Mouse (Mus musculus): ENCODE data around the gene Cand2. TPM values are rescaled to one million over a fixed set of nuclear protein-coding genes. Genes with fewer than 3 reads are reported as not detected.
A peak's percentile ranks its signal among the peaks of the same experiment; 100 is the strongest.

Cand2 gene
- total RNA-seq, 1 experiment: 10.7 TPM

DNA sequence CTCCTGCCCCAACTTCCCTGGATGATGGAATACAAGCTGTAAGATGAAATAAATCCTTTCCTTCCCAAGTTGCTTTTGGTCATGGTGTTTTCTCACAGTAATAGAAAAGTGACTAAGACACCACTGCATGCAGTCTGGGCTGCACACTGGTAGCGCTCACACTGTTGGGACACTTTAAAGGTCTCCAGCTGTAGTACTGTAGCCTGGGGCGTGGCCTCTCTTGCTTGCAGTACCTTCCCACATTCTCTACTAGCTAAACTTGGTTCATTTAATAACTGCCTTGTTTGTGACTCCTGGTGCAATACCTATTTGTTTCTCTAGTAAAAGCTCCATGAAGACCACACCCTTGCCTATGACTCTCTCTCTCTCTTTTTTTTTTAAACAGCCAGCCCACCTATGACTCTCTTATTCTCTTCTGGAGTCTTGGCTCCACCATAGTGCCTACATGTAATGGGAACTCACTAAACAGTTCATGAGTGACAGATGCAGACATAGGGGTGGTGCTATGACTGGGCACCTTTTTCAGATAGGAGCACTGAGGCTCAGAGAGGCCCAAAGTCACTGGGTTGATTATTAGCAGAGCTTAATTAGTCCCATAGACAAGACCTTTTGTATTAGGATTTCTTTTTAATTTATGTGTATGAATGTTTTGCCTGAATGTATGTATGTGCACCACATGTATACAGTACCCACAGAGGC lies 58.0 kb downstream of the Cand2 start:
- no peak overlapping the region for H3K4me3 ChIP-seq (ENCODE audit: insufficient read depth in 1 of 2, low read depth in 1 of 2, low read length in 2 of 2, poor library complexity in 1 of 2, severe bottlenecking in 1 of 2)
- DNase-seq (ENCODE audit: low read depth, low spot score): no peak
- no peaks in the 10 kb centered on the region for H3K36me3 ChIP-seq (ENCODE audit: control insufficient read depth, insufficient read depth, low read length, poor library complexity, severe bottlenecking)
- TF ChIP-seq HCFC1 (IDR thresholded peaks at IDR 0.05; ENCODE audit: borderline replicate concordance, insufficient read depth, low read length) (no peak), ZC3H11A (IDR thresholded peaks at IDR 0.05; ENCODE audit: borderline replicate concordance, low read depth, low read length) (no peak), ZNF384 (IDR thresholded peaks at IDR 0.05; ENCODE audit: low read depth, low read length) (no peak), MAFK (IDR thresholded peaks at IDR 0.05; ENCODE audit: insufficient read depth, low read depth, low read length) (no peak), CHD2 (IDR thresholded peaks at IDR 0.05; ENCODE audit: low read depth, low read length) (no peak)
- H3K27ac ChIP-seq (ENCODE audit: insufficient read depth, low read depth, low read length, poor library complexity, severe bottlenecking): no peak overlapping the region
- H3K9ac ChIP-seq (ENCODE audit: insufficient read depth, low read depth, low read length, poor library complexity, severe bottlenecking): no peak overlapping the region
- H3K9me3 ChIP-seq (ENCODE audit: control insufficient read depth, insufficient read depth, low read depth, low read length): no peaks in the 10 kb centered on the region
- H3K4me1 ChIP-seq (ENCODE audit: control insufficient read depth in 2 of 2, insufficient read depth in 2 of 2, low read length in 2 of 2, poor library complexity in 1 of 2): peaks cover 0 to under 1% of the 10 kb centered on the region in 2 experiments; a peak in 1 of 4 replicates
- in situ Hi-C loops (cut with MboI; ENCODE audit: low sequenced_read_pairs in 2 of 2, unreplicated experiment in 2 of 2): no loop called here

- Histone ChIP-seq H3K36me3 (ENCODE audit: control insufficient read depth, insufficient read depth, low read length, poor library complexity, severe bottlenecking) (no peaks in the 10 kb centered on the region), H3K27ac (ENCODE audit: insufficient read depth, low read depth, low read length, poor library complexity, severe bottlenecking) (no peak overlapping the region), H3K9me3 (ENCODE audit: control insufficient read depth, insufficient read depth, low read depth, low read length) (no peaks in the 10 kb centered on the region), H3K4me1 (ENCODE audit: control insufficient read depth in 2 of 2, insufficient read depth in 2 of 2, low read length in 2 of 2, poor library complexity in 1 of 2) (peaks cover 0 to 7% of the 10 kb centered on the region in 2 experiments; a peak in 1 of 4 replicates), H3K9ac (ENCODE audit: insufficient read depth, low read depth, low read length, poor library complexity, severe bottlenecking) (no peak overlapping the region), H3K4me3 (ENCODE audit: insufficient read depth in 1 of 2, low read depth in 1 of 2, low read length in 2 of 2, poor library complexity in 1 of 2, severe bottlenecking in 1 of 2) (no peak overlapping the region)
- TF ChIP-seq CHD2 (IDR thresholded peaks at IDR 0.05; ENCODE audit: low read depth, low read length) (no peak), MAFK (IDR thresholded peaks at IDR 0.05; ENCODE audit: insufficient read depth, low read depth, low read length) (no peak), HCFC1 (IDR thresholded peaks at IDR 0.05; ENCODE audit: borderline replicate concordance, insufficient read depth, low read length) (no peak), ZNF384 (IDR thresholded peaks at IDR 0.05; ENCODE audit: low read depth, low read length) (no peak), ZC3H11A (IDR thresholded peaks at IDR 0.05; ENCODE audit: borderline replicate concordance, low read depth, low read length) (no peak)
- DNase-seq (ENCODE audit: low read depth, low spot score): no peak
- in situ Hi-C loops (cut with MboI; ENCODE audit: low sequenced_read_pairs in 2 of 2, unreplicated experiment in 2 of 2): no loop called here
These were observed 59.5 kb downstream of the Cand2 start for GRCm38 (mm10) chr6:115833861-115834260.

GRCm38 (mm10) chr6:115838161-115838597 lies 63.8 kb downstream of the Cand2 start, which contains the start of gene Efcab12:
TSS of gene Efcab12 (minus strand) at chr6:115838412.
- peak within 1 kb of the TSS; percentile 22; the same call in 1 of the 2 replicates for H3K9ac ChIP-seq (ENCODE audit: insufficient read depth, low read depth, low read length, poor library complexity, severe bottlenecking)
- no peaks in the 10 kb centered on the region for H3K9me3 ChIP-seq (ENCODE audit: control insufficient read depth, insufficient read depth, low read depth, low read length)
- peaks cover 0 to 7% of the 10 kb centered on the region in 2 experiments; a peak in 1 of 4 replicates for H3K4me1 ChIP-seq (ENCODE audit: control insufficient read depth in 2 of 2, insufficient read depth in 2 of 2, low read length in 2 of 2, poor library complexity in 1 of 2)
- TF ChIP-seq ZNF384 (IDR thresholded peaks at IDR 0.05; ENCODE audit: low read depth, low read length): no peak
- peak; percentile 9; the same call in 1 of the 2 replicates for TF ChIP-seq HCFC1 (IDR thresholded peaks at IDR 0.05; ENCODE audit: borderline replicate concordance, insufficient read depth, low read length)
- in situ Hi-C loops (cut with MboI; ENCODE audit: low sequenced_read_pairs in 2 of 2, unreplicated experiment in 2 of 2): no loop called here
- H3K36me3 ChIP-seq (ENCODE audit: control insufficient read depth, insufficient read depth, low read length, poor library complexity, severe bottlenecking): no peaks in the 10 kb centered on the region; the same call in none of the 2 replicates
- DNase-seq (ENCODE audit: low read depth, low spot score): peak; percentile 80
- no peak within 1 kb of the TSS for H3K27ac ChIP-seq (ENCODE audit: insufficient read depth, low read depth, low read length, poor library complexity, severe bottlenecking)
- H3K4me3 ChIP-seq (ENCODE audit: insufficient read depth in 1 of 2, low read depth in 1 of 2, low read length in 2 of 2, poor library complexity in 1 of 2, severe bottlenecking in 1 of 2): peak within 1 kb of the TSS; percentile 40 to 42

- Histone ChIP-seq H3K27ac (ENCODE audit: insufficient read depth, low read depth, low read length, poor library complexity, severe bottlenecking) (no peak overlapping the region), H3K4me1 (ENCODE audit: control insufficient read depth in 2 of 2, insufficient read depth in 2 of 2, low read length in 2 of 2, poor library complexity in 1 of 2) (peaks cover 0 to 7% of the 10 kb centered on the region in 2 experiments; a peak in 1 of 4 replicates), H3K4me3 (ENCODE audit: insufficient read depth in 1 of 2, low read depth in 1 of 2, low read length in 2 of 2, poor library complexity in 1 of 2, severe bottlenecking in 1 of 2) (peak overlapping the region in 1 of 2 experiments; percentile 4; a peak in 1 of 4 replicates), H3K9me3 (ENCODE audit: control insufficient read depth, insufficient read depth, low read depth, low read length) (no peaks in the 10 kb centered on the region), H3K9ac (ENCODE audit: insufficient read depth, low read depth, low read length, poor library complexity, severe bottlenecking) (no peak overlapping the region), H3K36me3 (ENCODE audit: control insufficient read depth, insufficient read depth, low read length, poor library complexity, severe bottlenecking) (peaks cover 2% of the 10 kb centered on the region)
- no peak for TF ChIP-seq CHD2 (IDR thresholded peaks at IDR 0.05; ENCODE audit: low read depth, low read length)
- in situ Hi-C loops (cut with MboI; ENCODE audit: low sequenced_read_pairs in 2 of 2, unreplicated experiment in 2 of 2): no loop called here
- DNase-seq (ENCODE audit: low read depth, low spot score): no peak
These were observed 64.4 kb downstream of the Cand2 start for GRCm38 (mm10) chr6:115838745-115839144.
